Mouse (Mus musculus) cerebellum, adult (tissue): ENCODE measurements around the gene Plcb2.

Experiments
- ATAC-seq: cut with Nextera tagmentation; 2 replicates; pipeline ENCODE4 v1.9.2; 2017; ENCODE audit warnings: mild to moderate bottlenecking, moderate library complexity, mixed read lengths; ENCODE audit not compliant: insufficient number of reproducible peaks, low FRiP score, low TSS enrichment

The Plcb2 gene

DNA sequence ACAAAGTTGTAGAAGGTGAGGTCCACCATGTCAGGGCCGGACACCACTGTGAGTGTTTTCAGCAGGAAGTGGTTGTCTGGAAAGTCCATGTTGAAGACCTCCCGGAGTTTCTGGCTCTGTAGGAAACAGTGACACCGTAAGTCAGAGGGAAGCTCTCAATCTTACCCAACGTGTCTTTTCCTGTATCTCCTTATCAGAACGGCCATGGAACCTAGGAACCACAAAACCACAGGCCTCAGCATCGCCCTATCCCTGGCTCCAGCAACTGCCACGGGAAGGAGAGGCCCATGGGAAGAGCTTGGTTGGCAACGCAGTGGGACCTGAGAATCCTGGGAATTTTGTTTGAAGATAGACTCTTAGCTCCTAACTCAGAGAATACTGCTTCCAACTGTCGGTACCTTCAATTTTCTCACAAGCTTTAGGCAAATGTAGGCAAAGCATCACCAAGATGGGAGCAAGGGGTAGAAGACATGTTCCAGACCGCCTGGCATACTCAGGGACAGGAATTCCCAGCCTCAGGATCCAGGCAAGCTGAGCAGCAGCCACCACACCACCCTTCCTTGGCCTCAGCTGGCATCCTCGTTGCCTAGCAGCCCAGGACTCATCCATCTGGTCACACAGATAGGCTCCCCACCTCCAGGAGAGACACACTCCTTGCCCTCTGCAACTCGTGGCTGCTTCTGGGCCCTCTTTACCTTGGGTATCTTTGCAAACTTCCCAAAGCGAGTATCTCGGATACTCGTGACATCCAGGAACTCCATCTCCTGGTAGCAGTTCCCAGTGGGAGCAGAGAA, 4.3 kb downstream of the Plcb2 start:
- no peak for ATAC-seq

GRCm38 (mm10) chr2:118716677-118717076, 11.6 kb downstream of the Plcb2 start:
- no peak for ATAC-seq

GRCm38 (mm10) chr2:118714230-118714629, 14.0 kb downstream of the Plcb2 start:
- ATAC-seq: no peak

DNA sequence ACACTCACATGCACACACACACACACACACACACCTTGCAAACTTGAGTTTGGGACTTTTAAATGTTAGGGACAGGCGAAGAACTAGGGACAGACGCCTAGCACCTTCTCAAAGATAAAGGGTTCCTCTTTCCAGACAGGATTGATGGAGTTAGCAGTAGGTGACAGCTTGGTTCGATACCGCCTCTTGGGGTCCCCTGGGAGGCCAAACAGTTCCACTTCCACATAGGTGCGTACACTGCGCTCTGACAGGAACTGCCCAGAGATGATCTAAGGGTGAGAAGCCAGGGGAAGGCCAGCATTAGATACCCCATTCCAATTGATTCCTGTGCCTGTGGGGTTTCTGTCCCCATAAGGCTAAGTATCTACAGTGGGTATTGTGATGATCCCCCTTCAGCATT, 14.6 kb downstream of the Plcb2 start:
- no peak for ATAC-seq

DNA sequence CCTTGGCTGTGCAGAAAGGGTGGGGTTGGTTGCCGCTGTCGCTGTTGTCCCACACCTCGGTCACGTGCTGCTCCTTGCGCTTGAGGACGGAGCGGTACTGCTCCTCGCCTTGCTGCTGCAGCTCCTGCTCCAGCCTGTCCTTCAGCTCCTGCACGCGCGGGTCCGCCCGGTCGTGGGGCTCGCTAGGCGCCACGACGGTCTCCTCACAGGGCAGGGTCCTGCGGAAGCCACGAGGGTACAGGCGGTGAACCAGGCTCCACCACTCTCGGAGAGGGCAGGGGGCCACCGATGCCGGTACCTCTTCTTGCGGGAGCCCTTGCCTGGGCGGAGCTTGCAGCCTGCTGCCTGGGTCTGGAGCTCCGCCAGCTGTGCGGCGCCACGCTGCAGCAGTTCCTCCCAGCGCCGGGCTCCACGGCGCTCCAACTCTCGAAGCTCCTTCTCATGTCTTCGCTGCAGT, 17.2 kb downstream of the Plcb2 start:
- ATAC-seq: no peak

GRCm38 (mm10) chr2:118709655-118710221, 18.5 kb downstream of the Plcb2 start:
- no peak for ATAC-seq

GRCm38 (mm10) chr2:118708472-118708871, 19.8 kb downstream of the Plcb2 start:
- ATAC-seq: no peak

DNA sequence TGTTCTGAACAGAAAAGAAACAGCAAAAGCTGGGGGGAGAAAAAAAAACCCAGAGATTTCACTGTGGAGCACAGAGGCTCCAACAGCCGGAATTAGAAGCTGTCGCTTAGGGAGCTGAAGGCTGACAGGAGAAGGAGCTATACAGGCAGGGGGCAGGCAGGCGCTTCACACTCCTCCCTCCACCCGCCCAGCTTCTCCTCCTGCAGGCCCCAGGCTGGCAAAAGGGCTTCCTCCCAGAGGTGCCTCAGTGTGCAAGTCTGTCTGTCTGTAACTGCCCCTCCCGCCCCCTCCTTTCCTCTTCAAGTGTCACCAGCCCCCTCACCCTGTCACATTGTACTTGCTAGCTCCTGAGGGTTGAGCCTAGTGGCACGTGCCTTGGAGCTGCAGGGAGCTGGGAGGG, 21.8 kb downstream of the Plcb2 start:
- ATAC-seq: no peak

GRCm38 (mm10) chr2:118703913-118704730, 24.1 kb downstream of the Plcb2 start, which contains the start of gene Ankrd63:
Gene Ankrd63 (minus strand): TSS chr2:118703963.
- no peak for ATAC-seq

DNA sequence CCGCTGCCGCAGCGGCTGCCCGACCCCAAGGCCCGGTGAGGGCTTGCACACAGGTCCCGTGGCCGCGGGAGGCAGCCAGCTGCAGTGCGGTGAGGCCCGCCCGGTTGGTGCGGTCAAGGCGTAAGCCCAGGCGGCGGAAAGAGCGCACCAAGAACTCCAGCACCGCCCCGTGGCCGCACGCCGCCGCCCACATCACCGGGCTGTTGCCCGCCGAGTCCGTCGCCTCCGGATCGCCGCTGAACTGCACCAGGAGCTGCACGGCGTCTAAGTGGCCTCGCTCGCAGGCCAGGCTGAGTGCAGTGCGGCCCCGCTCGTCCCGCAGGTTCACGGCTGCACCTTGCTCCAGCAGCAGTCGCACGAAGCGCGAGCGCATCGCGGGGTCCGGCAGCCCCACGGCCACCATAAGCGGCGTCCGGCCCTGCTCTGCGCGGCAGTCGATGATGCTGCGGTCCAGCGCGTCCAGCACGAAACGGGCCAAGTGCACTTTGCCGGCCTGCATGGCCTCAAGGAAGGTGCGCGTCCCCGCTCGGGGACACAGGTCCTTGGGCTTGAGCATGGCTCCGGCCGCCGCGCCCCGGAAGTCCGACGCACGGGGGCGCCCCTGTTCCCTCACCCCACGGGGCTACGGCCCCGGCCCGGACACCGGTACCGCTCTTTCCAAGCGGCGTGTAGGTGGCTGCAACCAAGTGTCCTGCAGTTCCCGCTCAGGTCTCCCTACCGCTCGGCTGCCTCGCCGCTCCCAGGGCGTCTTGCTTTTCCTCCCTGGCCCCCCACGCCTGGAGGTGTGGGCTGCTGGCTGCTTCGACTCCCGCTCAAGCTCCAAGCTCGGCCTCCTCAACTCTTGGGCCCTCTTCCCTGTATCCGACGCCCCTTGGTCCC, 25.1 kb downstream of the Plcb2 start:
- ATAC-seq: no peak

DNA sequence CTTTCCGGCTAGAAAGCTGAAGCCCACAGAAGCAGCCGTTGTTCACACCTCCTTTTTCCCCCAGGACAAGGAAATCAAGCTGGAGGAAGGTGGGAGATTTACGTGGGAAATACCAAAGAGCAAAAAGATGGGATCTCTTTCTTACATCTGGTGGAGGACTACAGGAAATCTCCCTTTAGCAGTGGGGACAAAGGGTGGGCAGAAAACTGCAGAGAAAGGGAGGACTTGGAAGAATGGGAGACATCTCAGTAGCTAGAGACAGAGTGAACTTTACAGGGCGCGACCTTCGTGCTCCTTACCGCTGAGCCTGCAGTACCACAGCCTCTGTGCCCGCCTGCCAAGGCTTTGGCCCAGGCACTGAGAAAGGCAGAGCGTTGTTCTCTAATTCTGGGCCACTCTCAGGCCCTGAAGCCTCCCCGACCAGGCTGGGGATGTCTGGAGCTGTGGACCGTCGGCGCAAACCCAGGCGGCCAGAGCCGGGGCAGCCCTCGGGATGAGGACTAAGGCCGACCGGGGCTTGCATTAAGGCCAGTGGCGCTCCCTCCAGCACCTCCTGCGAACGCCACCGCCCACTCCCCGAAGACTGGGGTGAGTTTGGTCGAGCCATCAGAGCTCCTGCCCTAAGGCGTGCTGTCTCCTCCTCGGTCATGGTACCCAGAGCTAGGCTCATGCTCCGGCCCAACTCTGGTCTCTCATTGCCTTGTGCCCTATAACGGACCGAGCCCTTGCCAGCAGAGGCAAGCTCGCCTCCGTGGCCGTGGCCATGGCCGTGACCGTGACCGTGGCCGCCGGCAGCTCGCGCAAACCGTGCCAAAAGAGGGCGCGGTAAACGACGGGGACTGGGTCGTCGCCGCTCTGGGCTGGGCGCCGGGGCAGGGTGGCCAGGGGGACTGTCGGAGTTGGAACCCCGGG, 26.0 kb downstream of the Plcb2 start:
- ATAC-seq: no peak

- ATAC-seq: no peak
These were observed 27.1 kb downstream of the Plcb2 start for GRCm38 (mm10) chr2:118701161-118701560.

GRCm38 (mm10) chr2:118700179-118701062, 27.8 kb downstream of the Plcb2 start:
- ATAC-seq: no peak

DNA sequence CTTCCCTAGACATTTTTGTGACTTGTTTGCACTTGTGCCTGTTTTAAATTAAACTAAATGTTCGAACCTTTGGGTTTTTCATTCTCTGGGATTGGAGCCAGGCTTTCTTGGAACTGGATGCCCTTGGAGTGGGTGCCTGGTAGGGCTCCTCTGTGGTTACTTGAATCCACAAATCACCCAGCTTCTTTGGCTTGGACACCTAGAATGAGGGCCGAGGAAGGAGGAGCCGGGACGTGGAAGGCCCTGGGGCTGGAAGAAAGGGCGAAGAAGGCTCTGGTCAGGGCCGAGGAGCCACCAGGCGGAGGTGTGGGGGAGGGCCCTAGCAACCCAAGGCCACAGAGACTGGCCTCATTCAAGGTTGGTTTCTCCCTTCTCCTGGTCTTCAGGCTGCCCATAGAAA, 30.3 kb downstream of the Plcb2 start:
- no peak for ATAC-seq

DNA sequence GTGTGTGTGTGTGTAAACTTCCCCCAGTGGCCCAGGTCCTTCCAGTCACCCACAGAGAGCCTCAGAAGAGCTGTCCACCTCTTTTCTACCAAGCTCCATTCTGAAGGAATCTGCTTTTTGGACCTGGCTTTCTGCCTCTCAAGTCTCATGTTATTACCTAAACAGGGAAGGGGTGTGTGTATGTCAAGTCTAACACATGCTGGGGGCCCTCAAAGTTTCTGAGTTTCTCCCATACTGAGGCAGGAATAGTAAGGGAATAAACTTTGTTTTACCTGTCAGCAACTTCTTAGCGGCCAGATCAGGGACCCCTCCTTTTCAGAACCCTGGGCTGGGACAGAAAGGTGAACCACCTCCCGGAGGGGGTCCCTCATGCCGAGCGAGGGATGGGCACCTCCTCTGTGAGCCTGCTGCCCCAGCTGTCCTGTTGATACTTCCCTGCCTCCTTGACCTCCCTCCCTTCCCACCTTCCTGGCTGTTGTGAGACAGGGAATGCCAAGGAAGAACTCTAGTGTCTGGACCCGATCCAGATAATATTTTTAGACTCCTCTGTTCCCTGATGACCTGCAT, 30.8 kb downstream of the Plcb2 start:
- ATAC-seq: no peak

- no peak for ATAC-seq
These were observed 31.6 kb downstream of the Plcb2 start for GRCm38 (mm10) chr2:118696451-118697308.

DNA sequence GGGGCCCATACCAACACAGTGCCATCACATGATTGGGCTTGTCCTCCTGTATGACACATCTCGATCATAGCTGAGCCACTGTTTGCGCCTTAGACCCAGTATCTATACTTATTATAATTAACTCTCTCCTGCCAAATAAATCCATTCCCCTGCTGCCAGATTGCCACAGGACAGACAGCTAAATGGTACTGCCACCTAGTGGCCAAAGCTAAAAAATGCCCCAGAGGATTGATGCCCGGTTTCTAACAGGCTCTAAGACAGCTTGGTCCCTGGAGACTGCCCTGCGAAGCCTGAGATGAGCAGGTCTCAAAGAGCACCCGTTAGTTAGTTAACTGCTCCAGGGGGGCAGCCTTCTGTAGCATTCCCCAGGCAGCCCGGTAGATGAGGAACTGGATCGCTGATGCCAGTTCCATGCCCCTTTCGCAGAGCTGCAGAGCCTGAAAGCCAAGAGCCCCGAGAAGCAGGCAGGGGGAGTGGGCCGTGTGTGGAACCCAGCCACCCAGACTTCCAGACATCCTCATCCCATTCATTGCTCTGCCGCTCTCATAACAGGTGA, 32.5 kb downstream of the Plcb2 start:
- 0 out of 2 replicates have a peak, but pooled peaks have one; percentile 16 for ATAC-seq
